Mouse (Mus musculus) midbrain, embryonic 16.5 days (tissue): ENCODE measurements around the gene Fmo1. TPM values are rescaled to one million over a fixed set of nuclear protein-coding genes. Genes with fewer than 3 reads are reported as not detected.

Experiments
- ATAC-seq: fragments of 200-750 bp; cut with Nextera tagmentation; 2 replicates; pipeline ENCODE4 v1.8.0; 2017; ENCODE audit warnings: moderate TSS enrichment
- H3K27ac ChIP-seq: fragments of 300-500 bp; sonication (generic); 2 replicates; pipeline ENCODE4 v1.5.1; 2014; ENCODE audit warnings: mild to moderate bottlenecking, low read length, mixed read lengths
- H3K27me3 ChIP-seq: fragments of 300-500 bp; sonication (generic); 2 replicates; pipeline ENCODE4 v1.6.1; 2014; ENCODE audit warnings: low read depth, low read length, mixed read lengths; ENCODE audit not compliant: control insufficient read depth, insufficient read depth
- H3K36me3 ChIP-seq: fragments of 300-500 bp; sonication (generic); 2 replicates; pipeline ENCODE4 v1.6.1; 2014; ENCODE audit warnings: mild to moderate bottlenecking, low read length, moderate library complexity, mixed read lengths; ENCODE audit not compliant: control insufficient read depth, insufficient read depth
- H3K4me1 ChIP-seq: fragments of 300-500 bp; sonication (generic); 2 replicates; pipeline ENCODE4 v1.6.1; 2014; ENCODE audit warnings: mild to moderate bottlenecking, low read length, mixed read lengths; ENCODE audit not compliant: control insufficient read depth, insufficient read depth
- H3K4me2 ChIP-seq: fragments of 300-500 bp; sonication (generic); 2 replicates; pipeline ENCODE4 v1.6.1; 2014; ENCODE audit warnings: mild to moderate bottlenecking, low read length, mixed read lengths
- H3K4me3 ChIP-seq: fragments of 300-500 bp; sonication (generic); 2 replicates; pipeline ENCODE4 v1.5.1; 2014; ENCODE audit warnings: low read depth, mild to moderate bottlenecking, low read length, moderate library complexity, mixed read lengths
- H3K9ac ChIP-seq: fragments of 300-500 bp; sonication (generic); 2 replicates; pipeline ENCODE4 v1.6.1; 2014; ENCODE audit warnings: low read depth, low read length, mixed read lengths
- H3K9me3 ChIP-seq: fragments of 300-500 bp; sonication (generic); replicated peaks from 2 replicates; pipeline ENCODE4 v1.6.1; 2014; ENCODE audit warnings: mild to moderate bottlenecking, low read length, mixed read lengths; ENCODE audit not compliant: control insufficient read depth, poor library complexity, severe bottlenecking
- WGBS: fragments of 180-500 bp; shearing (Covaris S2); extraction: QIAGEN DNeasy Blood & Tissue Kit; methylation state at CpG from one replicate; pipeline ENCODE4 v1.1.7; 2014; 5-methylcytosine and 5-hydroxymethylcytosine counted together
- polyA plus RNA-seq: library from polyadenylated mRNA; unstranded; fragments of >200 nt; fragmentation: Nextera tagmentation; extraction: Ambion mirVana; gene quantifications from 2 replicates; pipeline ENCODE4 v1.2.1, GENCODE M21; 2015

Gene Fmo1
- polyA plus RNA-seq, 1 experiment from 2014 or later: 32.3 TPM

DNA sequence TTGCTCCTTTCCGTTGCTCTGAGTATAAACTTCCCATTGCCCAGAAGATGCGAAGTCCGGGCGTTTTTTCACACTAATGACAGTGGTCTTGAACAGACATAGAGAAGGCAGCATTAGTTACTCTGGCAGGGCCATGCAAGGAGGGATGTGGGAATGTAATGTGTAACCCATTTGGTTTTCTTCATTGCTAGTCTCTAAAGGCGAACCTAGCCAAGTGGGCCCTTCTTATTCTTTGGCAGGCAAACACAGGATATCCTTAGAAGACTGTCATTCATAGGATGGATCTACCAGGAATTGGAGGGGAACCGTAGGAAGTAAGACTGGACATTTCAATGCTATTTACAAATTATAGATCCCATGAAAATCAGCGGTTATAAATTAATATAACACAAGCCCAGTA, 21.2 kb upstream of the Fmo1 start:
- H3K27ac ChIP-seq: no peak overlapping the region
- no peak overlapping the region for H3K4me2 ChIP-seq
- H3K9me3 ChIP-seq: no peaks in the 10 kb centered on the region
- no peaks in the 10 kb centered on the region for H3K36me3 ChIP-seq
- H3K9ac ChIP-seq: no peak overlapping the region
- no peaks in the 10 kb centered on the region for H3K4me1 ChIP-seq
- no peaks in the 10 kb centered on the region for H3K27me3 ChIP-seq
- ATAC-seq: no peak
- 97% methylated on average over 7 of the region's 7 CpGs for WGBS
- H3K4me3 ChIP-seq: no peak overlapping the region

DNA sequence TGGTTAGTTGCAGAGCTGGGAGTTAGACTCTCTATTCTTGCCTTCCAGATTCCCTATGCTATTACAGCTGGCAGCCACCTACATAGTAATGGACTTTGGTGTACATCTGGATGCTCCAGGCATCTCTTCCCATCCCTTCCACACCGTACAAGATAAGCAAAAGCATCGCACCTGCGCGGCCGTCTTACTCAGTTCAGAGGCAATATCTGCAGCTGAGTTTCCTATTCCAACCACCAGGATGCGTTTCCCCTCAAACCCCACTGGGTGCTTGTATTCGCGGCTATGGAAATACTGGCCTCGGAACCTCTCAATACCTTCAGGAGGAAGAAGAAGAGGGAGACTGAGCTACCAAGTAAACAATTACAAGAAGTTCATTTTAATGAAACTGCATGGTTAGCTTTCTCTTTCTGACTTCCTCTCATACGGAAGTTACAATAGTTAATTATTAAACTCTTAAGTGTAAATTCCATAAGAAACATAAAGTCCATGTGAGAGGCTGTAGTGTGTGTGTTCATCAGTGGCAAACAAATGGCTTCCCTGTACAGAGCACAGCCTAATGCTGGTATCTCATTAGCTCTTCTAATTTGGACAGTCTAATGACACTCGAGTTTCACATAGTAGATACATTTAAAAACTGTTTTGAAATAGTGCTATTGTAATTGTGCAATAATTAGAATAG, 19.9 kb upstream of the Fmo1 start:
- WGBS: 89% methylated on average over 11 of the region's 11 CpGs
- Histone ChIP-seq H3K27ac (no peak overlapping the region), H3K9ac (no peak overlapping the region), H3K4me1 (no peaks in the 10 kb centered on the region), H3K36me3 (no peaks in the 10 kb centered on the region), H3K4me2 (no peak overlapping the region), H3K9me3 (no peaks in the 10 kb centered on the region), H3K27me3 (no peaks in the 10 kb centered on the region), H3K4me3 (no peak overlapping the region)
- no peak for ATAC-seq

DNA sequence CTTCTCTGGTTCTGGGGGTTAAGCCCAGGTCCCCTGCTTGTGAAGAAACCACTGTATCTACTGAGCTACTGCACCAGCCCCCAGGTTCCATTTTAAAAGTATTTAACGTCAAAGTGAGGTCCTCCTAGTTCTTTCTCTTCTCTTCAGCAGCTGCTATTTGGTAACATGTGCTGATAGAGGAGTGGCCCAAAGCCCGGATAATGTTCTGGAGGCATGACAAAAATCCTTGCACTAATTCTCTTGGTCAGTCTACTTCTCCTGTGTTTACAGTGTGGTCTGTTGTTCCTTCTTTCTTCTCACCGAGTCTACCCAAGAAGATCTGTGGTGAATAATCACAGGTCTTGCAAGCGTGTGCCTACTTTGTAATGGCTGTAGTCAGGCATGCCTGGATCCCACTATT, 16.3 kb upstream of the Fmo1 start:
- H3K4me3 ChIP-seq: no peak overlapping the region
- H3K9me3 ChIP-seq: no peaks in the 10 kb centered on the region
- no peaks in the 10 kb centered on the region for H3K4me1 ChIP-seq
- H3K27ac ChIP-seq: no peak overlapping the region
- WGBS: 85% methylated on average over 4 of the region's 4 CpGs
- H3K4me2 ChIP-seq: no peak overlapping the region
- ATAC-seq: no peak
- H3K9ac ChIP-seq: no peak overlapping the region
- H3K27me3 ChIP-seq: no peaks in the 10 kb centered on the region
- no peaks in the 10 kb centered on the region for H3K36me3 ChIP-seq

DNA sequence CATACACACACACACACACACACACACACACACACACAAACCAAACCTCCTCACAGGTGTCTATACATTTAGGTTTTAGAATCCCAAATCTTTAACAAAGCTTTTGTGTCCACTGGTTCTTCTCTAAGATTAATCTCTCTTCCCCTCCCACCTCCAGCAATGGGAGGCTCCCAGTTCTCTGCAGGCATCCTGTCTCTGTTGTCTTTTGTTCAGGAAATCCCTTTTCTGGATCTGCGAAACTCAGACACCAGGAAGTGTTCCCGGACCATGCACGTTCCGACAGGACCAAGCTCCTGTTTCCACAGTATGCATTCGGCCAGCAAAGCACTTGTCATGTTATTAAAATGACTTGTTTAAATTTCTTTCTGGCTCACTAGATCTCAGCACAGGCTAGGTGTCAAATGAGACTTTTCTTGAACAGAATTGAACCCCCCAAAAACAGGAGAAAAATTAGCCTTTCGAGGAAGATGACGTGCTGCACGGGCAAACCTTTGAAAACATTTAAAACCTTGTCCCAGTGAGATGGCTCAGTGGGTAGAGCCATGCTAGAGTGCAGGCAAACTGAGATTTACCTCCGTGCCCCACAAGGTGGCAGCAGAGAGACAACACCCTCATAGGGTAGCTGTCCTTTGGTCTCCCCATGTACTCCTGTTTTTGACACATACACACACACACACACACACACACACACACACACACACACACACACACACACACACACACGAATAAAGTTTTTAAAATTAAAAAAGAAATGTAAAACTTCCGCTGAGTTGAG, 13.4 kb upstream of the Fmo1 start:
- H3K27ac ChIP-seq: no peak overlapping the region
- H3K4me1 ChIP-seq: no peaks in the 10 kb centered on the region
- H3K36me3 ChIP-seq: no peaks in the 10 kb centered on the region
- H3K9ac ChIP-seq: no peak overlapping the region
- H3K4me2 ChIP-seq: no peak overlapping the region
- 51% methylated on average over 11 of the region's 11 CpGs for WGBS
- no peaks in the 10 kb centered on the region for H3K9me3 ChIP-seq
- ATAC-seq: no peak
- no peak overlapping the region for H3K4me3 ChIP-seq
- H3K27me3 ChIP-seq: no peaks in the 10 kb centered on the region

DNA sequence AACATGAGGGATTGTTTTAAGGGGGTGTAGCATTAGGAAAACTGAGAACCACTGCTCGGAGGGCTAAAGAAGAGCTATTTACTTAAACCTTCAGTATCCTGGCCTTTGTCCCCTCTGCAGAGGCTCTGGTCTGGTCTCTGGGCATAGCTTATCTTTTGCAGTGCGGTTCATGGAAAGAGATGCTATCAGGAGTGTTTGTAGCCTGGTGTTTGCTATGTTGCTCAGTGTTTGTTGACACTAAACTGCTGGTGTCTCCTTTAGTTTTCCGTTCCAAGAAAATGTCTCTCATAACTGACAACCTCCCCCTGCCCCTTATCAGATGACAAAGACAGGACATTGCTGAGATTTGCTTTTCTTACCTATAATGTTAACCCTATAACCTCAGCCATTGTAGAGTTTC, 8.7 kb upstream of the Fmo1 start:
- no peaks in the 10 kb centered on the region for H3K36me3 ChIP-seq
- no peaks in the 10 kb centered on the region for H3K27me3 ChIP-seq
- H3K27ac ChIP-seq: no peak overlapping the region
- H3K4me3 ChIP-seq: no peak overlapping the region
- no peak overlapping the region for H3K9ac ChIP-seq
- H3K4me2 ChIP-seq: no peak overlapping the region
- H3K4me1 ChIP-seq: no peaks in the 10 kb centered on the region
- no peaks in the 10 kb centered on the region for H3K9me3 ChIP-seq
- 79% methylated on average over 3 of the region's 3 CpGs for WGBS
- ATAC-seq: no peak

DNA sequence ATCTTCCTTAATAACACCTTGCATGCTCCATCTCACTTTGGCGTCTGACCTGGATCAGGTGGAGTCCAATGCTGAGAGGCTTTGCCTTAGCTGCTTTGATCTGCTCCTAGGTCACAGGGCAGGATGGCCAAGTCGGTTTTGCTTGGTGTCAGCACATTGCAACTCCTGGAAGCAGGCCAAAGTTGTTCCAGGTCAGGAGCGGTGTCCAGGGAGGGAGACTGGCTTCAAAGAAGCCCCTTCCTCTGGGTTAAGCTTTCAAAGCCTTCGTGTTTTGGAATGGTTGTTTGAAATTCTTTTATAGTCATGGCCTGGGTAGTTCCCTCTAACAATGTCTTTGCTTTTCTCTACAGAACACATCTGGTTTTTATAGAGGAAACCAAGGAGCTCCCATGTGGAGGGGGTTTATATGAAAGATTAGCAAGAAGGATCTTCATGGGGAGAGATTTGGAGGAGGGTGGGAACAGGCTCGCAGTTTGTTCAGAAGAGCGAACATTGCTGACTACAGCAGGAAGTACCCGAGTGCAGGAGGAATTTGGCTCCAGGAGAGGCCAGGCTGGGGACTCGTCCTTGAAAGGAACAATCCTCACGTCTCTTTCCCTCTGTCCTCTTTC, 5.4 kb upstream of the Fmo1 start:
- no peak overlapping the region for H3K27ac ChIP-seq
- no peaks in the 10 kb centered on the region for H3K4me1 ChIP-seq
- WGBS: 53% methylated on average over 9 of the region's 9 CpGs
- H3K4me2 ChIP-seq: no peak overlapping the region
- H3K9ac ChIP-seq: no peak overlapping the region
- no peaks in the 10 kb centered on the region for H3K27me3 ChIP-seq
- H3K4me3 ChIP-seq: no peak overlapping the region
- no peak for ATAC-seq
- H3K36me3 ChIP-seq: no peaks in the 10 kb centered on the region
- H3K9me3 ChIP-seq: no peaks in the 10 kb centered on the region

DNA sequence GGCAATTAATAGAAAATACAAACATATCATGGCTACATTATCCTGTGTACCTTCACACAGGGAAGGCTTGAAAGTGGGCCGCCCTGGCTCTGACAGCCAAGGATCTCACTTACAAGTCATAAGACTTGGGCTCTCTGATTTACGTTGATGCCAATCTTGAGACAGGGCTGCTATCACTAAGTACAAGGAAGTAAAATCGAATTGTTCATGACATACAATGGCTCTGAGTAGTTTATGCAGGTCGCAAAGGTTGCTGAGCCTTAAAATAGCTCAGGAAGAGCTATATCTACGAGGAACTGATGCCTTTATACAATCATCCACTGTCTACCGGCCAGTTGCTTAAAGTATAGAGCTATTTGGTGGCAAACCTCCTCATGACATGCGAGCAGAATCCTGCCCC, 4.6 kb upstream of the Fmo1 start:
- Histone ChIP-seq H3K27me3 (no peaks in the 10 kb centered on the region), H3K27ac (no peak overlapping the region), H3K4me1 (no peaks in the 10 kb centered on the region), H3K4me3 (no peak overlapping the region), H3K9ac (no peak overlapping the region), H3K36me3 (no peaks in the 10 kb centered on the region), H3K4me2 (no peak overlapping the region), H3K9me3 (no peaks in the 10 kb centered on the region)
- no peak for ATAC-seq
- WGBS: 86% methylated on average over 7 of the region's 7 CpGs

DNA sequence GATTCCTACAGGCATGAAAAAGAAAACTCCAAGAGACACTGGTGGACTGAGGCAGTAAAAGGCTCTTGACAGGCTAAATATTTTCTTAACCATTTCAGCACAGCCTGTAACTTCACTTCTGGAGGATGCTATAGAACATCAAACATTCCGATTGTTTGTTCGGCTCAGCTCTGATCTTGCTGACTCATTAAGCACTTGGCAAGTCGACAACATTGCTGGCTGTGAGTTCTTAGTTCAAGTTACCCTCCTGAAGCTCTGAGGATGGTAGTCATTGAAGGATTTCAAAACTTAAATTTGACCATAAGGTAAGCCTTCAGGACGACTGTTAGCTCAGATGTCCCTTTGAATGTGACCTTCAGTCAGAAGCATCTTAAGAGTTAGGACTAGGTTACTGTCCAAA, 986 bp upstream of the Fmo1 start:
- no peaks in the 10 kb centered on the region for H3K4me1 ChIP-seq
- H3K9me3 ChIP-seq: no peaks in the 10 kb centered on the region
- no peak overlapping the region for H3K4me2 ChIP-seq
- H3K27me3 ChIP-seq: no peaks in the 10 kb centered on the region
- H3K36me3 ChIP-seq: no peaks in the 10 kb centered on the region
- H3K4me3 ChIP-seq: no peak overlapping the region
- no peak overlapping the region for H3K27ac ChIP-seq
- no peak overlapping the region for H3K9ac ChIP-seq
- ATAC-seq: no peak
- 87% methylated on average over 4 of the region's 4 CpGs for WGBS

DNA sequence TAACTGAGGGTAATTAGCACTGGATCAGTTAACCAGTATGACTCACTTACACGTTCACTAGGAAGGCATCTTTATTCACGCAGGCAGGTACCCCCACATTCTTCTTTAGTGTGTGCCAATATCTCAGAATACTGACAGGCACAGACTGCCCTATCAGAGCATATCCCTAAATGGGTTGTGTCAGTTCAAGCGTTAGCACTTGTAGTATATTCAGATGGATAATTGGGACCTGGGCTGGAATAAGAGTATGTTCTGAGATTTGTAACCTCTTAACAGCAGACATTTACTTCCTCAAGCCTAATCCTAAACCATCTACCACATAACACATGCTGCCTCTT, 948 bp downstream of the Fmo1 start:
- Histone ChIP-seq H3K27ac (no peak overlapping the region), H3K27me3 (no peaks in the 10 kb centered on the region), H3K4me2 (no peak overlapping the region), H3K4me3 (no peak overlapping the region), H3K36me3 (no peaks in the 10 kb centered on the region), H3K4me1 (no peaks in the 10 kb centered on the region), H3K9ac (no peak overlapping the region), H3K9me3 (no peaks in the 10 kb centered on the region)
- 71% methylated on average over 3 of the region's 3 CpGs for WGBS
- no peak for ATAC-seq
